Mouse (Mus musculus): ENCODE results near the gene Adal. TPM values are rescaled to one million over a fixed set of nuclear protein-coding genes. Genes with fewer than 3 reads are reported as not detected.

Adal gene
- polyA plus RNA-seq, 1 experiment from 2014 or later = 14.6 TPM

DNA sequence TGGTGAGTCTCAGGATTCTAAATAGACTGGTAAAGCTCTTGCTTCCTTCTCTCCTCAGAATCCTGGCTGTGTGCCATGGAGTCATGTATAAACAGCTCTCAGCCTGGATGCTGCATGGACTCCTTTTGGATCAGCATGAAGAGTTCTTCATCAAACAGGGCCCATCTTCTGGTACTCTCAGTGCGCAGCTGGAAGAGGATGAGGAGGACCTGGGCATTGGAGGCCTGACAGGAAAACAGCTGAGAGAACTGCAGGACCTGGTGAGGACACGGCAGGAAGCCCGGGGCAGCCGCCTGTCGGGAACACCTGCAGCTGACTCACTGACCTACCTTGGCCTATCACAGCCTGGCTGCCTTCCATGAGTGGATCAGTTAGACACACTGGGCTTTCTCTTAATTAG is 43.2 kb downstream of the Adal start:
- H3K4me1 ChIP-seq (replicated peaks) = no peaks in the 10 kb centered on the region
- no peak overlapping the region for H3K27ac ChIP-seq
- no peaks in the 10 kb centered on the region for H3K9me3 ChIP-seq (replicated peaks)
- no peaks in the 10 kb centered on the region for H3K27me3 ChIP-seq
- no peak overlapping the region for H3K4me3 ChIP-seq
- WGBS = 72% methylated on average over 5 of the region's 5 CpGs
- H3K4me2 ChIP-seq = no peak overlapping the region
- no peak for ATAC-seq (replicated peaks; ENCODE audit: insufficient number of reproducible peaks, insufficient read depth, low FRiP score, low read depth)
- H3K36me3 ChIP-seq = peaks cover 55% of the 10 kb centered on the region
- H3K9ac ChIP-seq = no peak overlapping the region

DNA sequence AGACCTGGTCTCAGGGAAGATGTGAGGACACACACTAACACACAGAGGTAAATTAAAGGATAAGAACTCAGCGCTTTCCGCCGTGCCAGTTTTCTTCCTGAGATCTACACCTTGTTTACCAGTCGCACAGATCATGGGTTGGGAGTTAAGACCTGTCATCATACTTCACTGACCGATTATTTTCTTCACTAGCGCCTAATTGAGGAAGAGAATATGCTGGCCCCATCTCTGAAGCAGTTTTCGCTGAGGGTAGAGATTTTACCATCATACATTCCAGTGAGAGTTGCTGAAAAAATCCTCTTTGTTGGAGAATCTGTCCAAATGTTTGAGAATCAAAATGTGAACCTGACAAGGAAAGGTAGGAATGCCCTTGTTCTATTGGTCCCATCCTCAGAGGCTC is 43.9 kb downstream of the Adal start:
- Histone ChIP-seq H3K4me1 (replicated peaks) (no peaks in the 10 kb centered on the region), H3K27ac (no peak overlapping the region), H3K4me3 (no peak overlapping the region), H3K27me3 (no peaks in the 10 kb centered on the region), H3K36me3 (peaks cover 55% of the 10 kb centered on the region), H3K9ac (no peak overlapping the region), H3K4me2 (no peak overlapping the region), H3K9me3 (replicated peaks) (no peaks in the 10 kb centered on the region)
- 91% methylated on average over 7 of the region's 7 CpGs for WGBS
- ATAC-seq (replicated peaks; ENCODE audit: insufficient number of reproducible peaks, insufficient read depth, low FRiP score, low read depth) = no peak

DNA sequence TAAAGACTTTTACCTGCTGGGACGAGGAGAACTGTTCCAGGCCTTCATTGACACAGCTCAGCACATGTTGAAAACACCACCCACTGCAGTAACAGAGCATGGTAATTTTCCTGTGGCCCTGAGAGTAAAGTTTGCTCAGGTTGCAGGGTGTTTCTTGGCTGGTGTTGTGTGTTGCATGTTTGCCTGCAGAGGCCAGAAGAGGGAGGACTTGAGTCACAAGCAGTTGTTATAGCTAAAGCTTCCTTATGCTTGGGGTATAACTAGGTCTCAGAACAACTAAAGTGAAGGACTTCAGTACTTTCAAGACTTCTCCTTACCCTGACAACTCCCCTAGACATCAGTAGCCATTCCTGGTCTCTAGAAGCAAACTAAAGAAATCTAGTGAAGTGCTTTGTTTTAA is 48.3 kb downstream of the Adal start:
- ATAC-seq (replicated peaks; ENCODE audit: insufficient number of reproducible peaks, insufficient read depth, low FRiP score, low read depth) = no peak
- WGBS = 71% methylated on average over 1 of the region's 1 CpGs
- Histone ChIP-seq H3K27ac (no peak overlapping the region), H3K27me3 (no peaks in the 10 kb centered on the region), H3K4me3 (no peak overlapping the region), H3K4me2 (no peak overlapping the region), H3K36me3 (peaks cover 87% of the 10 kb centered on the region), H3K4me1 (replicated peaks) (0 out of 2 replicates have a peak, but pooled peaks cover 1% of the 10 kb centered on the region), H3K9me3 (replicated peaks) (no peaks in the 10 kb centered on the region), H3K9ac (no peak overlapping the region)

DNA sequence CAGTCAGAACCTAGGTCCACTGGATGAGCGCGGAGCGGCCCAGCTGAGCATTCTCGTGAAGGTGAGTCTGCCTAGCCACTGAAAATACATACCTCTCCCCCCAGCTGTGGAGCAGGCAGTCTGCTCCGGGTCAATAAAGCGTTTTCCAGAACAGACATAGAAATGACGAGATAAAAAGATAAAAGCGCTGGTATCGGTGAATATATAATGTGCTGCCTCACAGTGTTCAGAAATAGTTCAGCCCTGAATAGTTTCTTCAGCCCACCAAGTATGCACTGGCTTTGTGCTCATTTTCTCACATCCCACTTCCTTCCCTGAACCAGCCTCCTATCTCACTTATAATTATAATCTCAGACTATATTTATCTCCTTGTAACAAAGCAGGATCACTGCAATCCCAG is 55.2 kb downstream of the Adal start:
- Histone ChIP-seq H3K4me3 (no peak overlapping the region), H3K27ac (no peak overlapping the region), H3K4me2 (no peak overlapping the region), H3K9ac (no peak overlapping the region), H3K9me3 (replicated peaks) (no peaks in the 10 kb centered on the region), H3K4me1 (replicated peaks) (0 out of 2 replicates have a peak, but pooled peaks cover 3% of the 10 kb centered on the region), H3K36me3 (peaks cover 88% of the 10 kb centered on the region), H3K27me3 (no peaks in the 10 kb centered on the region)
- 87% methylated on average over 9 of the region's 9 CpGs for WGBS
- ATAC-seq (replicated peaks; ENCODE audit: insufficient number of reproducible peaks, insufficient read depth, low FRiP score, low read depth) = no peak

DNA sequence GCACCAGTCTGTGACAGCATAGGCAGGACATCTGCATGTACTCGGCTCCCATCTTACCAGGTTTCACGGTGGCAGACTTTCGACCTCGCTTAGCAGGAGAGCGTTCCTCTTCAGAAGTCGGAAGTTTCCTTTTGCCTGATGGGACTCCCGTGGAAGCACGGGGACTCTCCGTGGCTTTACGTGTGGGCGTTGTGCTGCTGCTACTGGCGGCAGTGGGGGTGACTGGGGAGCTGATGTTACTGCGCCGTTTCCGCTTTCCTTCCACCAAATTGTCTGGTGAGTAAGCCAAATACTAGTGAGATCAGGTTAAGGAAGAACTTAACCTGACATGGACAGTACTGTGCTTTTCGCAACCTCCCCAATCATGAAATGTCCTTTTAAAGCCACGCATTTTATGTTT is 64.0 kb downstream of the Adal start:
- H3K4me3 ChIP-seq = no peak overlapping the region
- H3K4me1 ChIP-seq (replicated peaks) = no peaks in the 10 kb centered on the region
- no peak overlapping the region for H3K27ac ChIP-seq
- H3K9ac ChIP-seq = no peak overlapping the region
- ATAC-seq (replicated peaks; ENCODE audit: insufficient number of reproducible peaks, insufficient read depth, low FRiP score, low read depth) = no peak
- peaks cover 70% of the 10 kb centered on the region for H3K36me3 ChIP-seq
- H3K27me3 ChIP-seq = no peaks in the 10 kb centered on the region
- H3K9me3 ChIP-seq (replicated peaks) = no peaks in the 10 kb centered on the region
- H3K4me2 ChIP-seq = no peak overlapping the region
- 92% methylated on average over 17 of the region's 17 CpGs for WGBS

Other genes starting within 250 kb of the Adal start
- gene Ubr1, start 169.7 kb upstream of the Adal start, polyA plus RNA-seq (2015; fragmentation: Nextera tagmentation; extraction: Ambion mirVana) = 17.5 and 21.3 TPM in 2 replicates
- gene Tmem62, start 163.4 kb upstream of the Adal start, polyA plus RNA-seq (2015; fragmentation: Nextera tagmentation; extraction: Ambion mirVana) = 2.8 and 2.9 TPM in 2 replicates
- gene Ccndbp1, start 132.0 kb upstream of the Adal start, polyA plus RNA-seq (2015; fragmentation: Nextera tagmentation; extraction: Ambion mirVana) = 41.9 and 42.9 TPM in 2 replicates
- gene Epb42, start 103.4 kb upstream of the Adal start, polyA plus RNA-seq (2015; fragmentation: Nextera tagmentation; extraction: Ambion mirVana) = 1.8 and 5.5 TPM in 2 replicates
- gene Tgm5, start 54.6 kb upstream of the Adal start, polyA plus RNA-seq (2015; fragmentation: Nextera tagmentation; extraction: Ambion mirVana) = 0.06 TPM in 1 of 2 replicates, not detected in the other
- not detected in 2 replicates for gene Tgm7, start 30.6 kb upstream of the Adal start, polyA plus RNA-seq (2015; fragmentation: Nextera tagmentation; extraction: Ambion mirVana)
- 17.3 and 17.5 TPM in 2 replicates for gene Lcmt2, start 225 bp downstream of the Adal start, polyA plus RNA-seq (2015; fragmentation: Nextera tagmentation; extraction: Ambion mirVana)
- gene Tubgcp4, start 30.2 kb downstream of the Adal start, polyA plus RNA-seq (2015; fragmentation: Nextera tagmentation; extraction: Ambion mirVana) = 27.4 and 35.7 TPM in 2 replicates
- gene Zscan29, start 30.7 kb downstream of the Adal start, polyA plus RNA-seq (2015; fragmentation: Nextera tagmentation; extraction: Ambion mirVana) = 6.4 TPM in 2 replicates
- 43.6 and 45.5 TPM in 2 replicates for gene Trp53bp1, start 131.0 kb downstream of the Adal start, polyA plus RNA-seq (2015; fragmentation: Nextera tagmentation; extraction: Ambion mirVana)
- gene Map1a, start 149.2 kb downstream of the Adal start, polyA plus RNA-seq (2015; fragmentation: Nextera tagmentation; extraction: Ambion mirVana) = 3.5 and 4.8 TPM in 2 replicates
- 11.3 and 12.6 TPM in 2 replicates for gene Ppip5k1, start 215.0 kb downstream of the Adal start, polyA plus RNA-seq (2015; fragmentation: Nextera tagmentation; extraction: Ambion mirVana)
- gene Ckmt1, start 217.3 kb downstream of the Adal start, polyA plus RNA-seq (2015; fragmentation: Nextera tagmentation; extraction: Ambion mirVana) = 0.88 and 2.4 TPM in 2 replicates
- gene Strc, start 246.7 kb downstream of the Adal start, polyA plus RNA-seq (2015; fragmentation: Nextera tagmentation; extraction: Ambion mirVana) = not detected in 2 replicates

Data from heart, embryonic 15.5 days (tissue).